Mouse (Mus musculus): ENCODE data around the gene Tardbp. TPM values are rescaled to one million over a fixed set of nuclear protein-coding genes. Genes with fewer than 3 reads are reported as not detected.

Gene Tardbp
- polyA plus RNA-seq, 1 experiment from 2014 or later, result 301 TPM

GRCm38 (mm10) chr4:148654701-148655398 is 28.0 kb upstream of the Tardbp start:
- Histone ChIP-seq H3K27me3 (ENCODE audit: insufficient read depth, poor library complexity, severe bottlenecking) (peaks cover 3% of the 10 kb centered on the region; the same call in 1 of the 2 replicates), H3K36me3 (no peaks in the 10 kb centered on the region), H3K4me1 (peaks cover 19% of the 10 kb centered on the region), H3K4me3 (no peak overlapping the region), H3K9me3 (peaks cover 7% of the 10 kb centered on the region; the same call in 1 of the 2 replicates), H3K27ac (no peak overlapping the region)
- 86% methylated on average over 18 of the region's 18 CpGs for WGBS
- no peak for DNase-seq (ENCODE audit: low spot score)

- H3K27ac ChIP-seq, result no peak overlapping the region
- no peaks in the 10 kb centered on the region for H3K36me3 ChIP-seq
- WGBS, result 74% methylated on average over 9 of the region's 9 CpGs
- peaks cover 7% of the 10 kb centered on the region; the same call in 1 of the 2 replicates for H3K9me3 ChIP-seq
- no peak for DNase-seq (ENCODE audit: low spot score)
- no peak overlapping the region for H3K4me3 ChIP-seq
- H3K4me1 ChIP-seq, result peaks cover under 1% of the 10 kb centered on the region; the same call in 1 of the 2 replicates
- no peaks in the 10 kb centered on the region for H3K27me3 ChIP-seq (ENCODE audit: insufficient read depth, poor library complexity, severe bottlenecking)
These were observed 24.2 kb upstream of the Tardbp start for GRCm38 (mm10) chr4:148651045-148651444.

GRCm38 (mm10) chr4:148649309-148649708 is 22.5 kb upstream of the Tardbp start:
- 53% methylated on average over 3 of the region's 3 CpGs for WGBS
- H3K4me3 ChIP-seq, result no peak overlapping the region

GRCm38 (mm10) chr4:148646616-148647015 is 19.8 kb upstream of the Tardbp start:
- Histone ChIP-seq H3K36me3 (no peaks in the 10 kb centered on the region), H3K4me1 (peaks cover 10% of the 10 kb centered on the region), H3K9me3 (no peaks in the 10 kb centered on the region), H3K27ac (peak overlapping the region; percentile 69), H3K27me3 (ENCODE audit: insufficient read depth, poor library complexity, severe bottlenecking) (no peaks in the 10 kb centered on the region), H3K4me3 (peak overlapping the region; percentile 34; the same call in 1 of the 2 replicates)
- 35% methylated on average over 11 of the region's 11 CpGs for WGBS
- peak; percentile 86 for DNase-seq (ENCODE audit: low spot score)

More at GRCm38 (mm10) chr4:148649309-148649708, 22.5 kb upstream of the Tardbp start:
- Histone ChIP-seq H3K4me1 (peaks cover 1% of the 10 kb centered on the region), H3K9me3 (peaks cover 7% of the 10 kb centered on the region; the same call in 1 of the 2 replicates), H3K36me3 (no peaks in the 10 kb centered on the region), H3K27ac (no peak overlapping the region), H3K27me3 (ENCODE audit: insufficient read depth, poor library complexity, severe bottlenecking) (no peaks in the 10 kb centered on the region)
- DNase-seq (ENCODE audit: low spot score), result no peak

GRCm38 (mm10) chr4:148644926-148645325 is 18.1 kb upstream of the Tardbp start:
- no peak overlapping the region for H3K27ac ChIP-seq
- no peak overlapping the region for H3K4me3 ChIP-seq
- H3K36me3 ChIP-seq, result no peaks in the 10 kb centered on the region
- H3K27me3 ChIP-seq (ENCODE audit: insufficient read depth, poor library complexity, severe bottlenecking), result no peaks in the 10 kb centered on the region
- DNase-seq (ENCODE audit: low spot score), result no peak
- WGBS, result 86% methylated on average over 6 of the region's 6 CpGs
- H3K4me1 ChIP-seq, result peaks cover 10% of the 10 kb centered on the region
- H3K9me3 ChIP-seq, result no peaks in the 10 kb centered on the region

- Histone ChIP-seq H3K27me3 (ENCODE audit: insufficient read depth, poor library complexity, severe bottlenecking) (no peaks in the 10 kb centered on the region), H3K36me3 (no peaks in the 10 kb centered on the region), H3K4me1 (peaks cover 10% of the 10 kb centered on the region), H3K4me3 (peak overlapping the region; percentile 40), H3K9me3 (no peaks in the 10 kb centered on the region), H3K27ac (peak overlapping the region; percentile 72)
- DNase-seq (ENCODE audit: low spot score), result peak; percentile 84
- 2% methylated on average over 9 of the region's 9 CpGs for WGBS
These were observed 17.3 kb upstream of the Tardbp start for GRCm38 (mm10) chr4:148644157-148644511.

GRCm38 (mm10) chr4:148643291-148644156 is 16.7 kb upstream of the Tardbp start, which contains the start of gene Gm572:
Gene Gm572, plus strand, starts transcription at chr4:148643317.
- 56% methylated on average over 15 of the region's 15 CpGs for WGBS
- Histone ChIP-seq H3K9me3 (no peaks in the 10 kb centered on the region), H3K27me3 (ENCODE audit: insufficient read depth, poor library complexity, severe bottlenecking) (no peaks in the 10 kb centered on the region), H3K27ac (peak within 1 kb of the TSS; percentile 72), H3K36me3 (no peaks in the 10 kb centered on the region), H3K4me1 (peaks cover 10% of the 10 kb centered on the region), H3K4me3 (peak within 1 kb of the TSS; percentile 40)
- no peak for DNase-seq (ENCODE audit: low spot score)

- DNase-seq (ENCODE audit: low spot score), result no peak
- H3K27me3 ChIP-seq (ENCODE audit: insufficient read depth, poor library complexity, severe bottlenecking), result no peaks in the 10 kb centered on the region
- H3K36me3 ChIP-seq, result no peaks in the 10 kb centered on the region
- WGBS, result 83% methylated on average over 5 of the region's 5 CpGs
- peaks cover 13% of the 10 kb centered on the region for H3K4me1 ChIP-seq
- H3K9me3 ChIP-seq, result no peaks in the 10 kb centered on the region
- H3K27ac ChIP-seq, result no peak overlapping the region
- H3K4me3 ChIP-seq, result no peak overlapping the region
These were observed 14.3 kb upstream of the Tardbp start for GRCm38 (mm10) chr4:148641121-148641520.

GRCm38 (mm10) chr4:148639455-148639854 is 12.6 kb upstream of the Tardbp start:
- WGBS, result 78% methylated on average over 2 of the region's 2 CpGs
- Histone ChIP-seq H3K27ac (no peak overlapping the region), H3K36me3 (no peaks in the 10 kb centered on the region), H3K4me1 (peaks cover 13% of the 10 kb centered on the region), H3K9me3 (no peaks in the 10 kb centered on the region), H3K4me3 (no peak overlapping the region), H3K27me3 (ENCODE audit: insufficient read depth, poor library complexity, severe bottlenecking) (no peaks in the 10 kb centered on the region)
- no peak for DNase-seq (ENCODE audit: low spot score)

GRCm38 (mm10) chr4:148638302-148638701 is 11.5 kb upstream of the Tardbp start:
- Histone ChIP-seq H3K36me3 (no peaks in the 10 kb centered on the region), H3K27me3 (ENCODE audit: insufficient read depth, poor library complexity, severe bottlenecking) (no peaks in the 10 kb centered on the region), H3K9me3 (no peaks in the 10 kb centered on the region), H3K4me3 (no peak overlapping the region), H3K27ac (no peak overlapping the region), H3K4me1 (0 out of 2 replicates have a peak, but pooled peaks cover 3% of the 10 kb centered on the region)
- no peak for DNase-seq (ENCODE audit: low spot score)
- WGBS, result 42% methylated on average over 9 of the region's 9 CpGs

- H3K4me3 ChIP-seq, result no peak overlapping the region
- H3K27ac ChIP-seq, result no peak overlapping the region
- no peaks in the 10 kb centered on the region for H3K36me3 ChIP-seq
- DNase-seq (ENCODE audit: low spot score), result no peak
- no peaks in the 10 kb centered on the region for H3K27me3 ChIP-seq (ENCODE audit: insufficient read depth, poor library complexity, severe bottlenecking)
- 0 out of 2 replicates have a peak, but pooled peaks cover 3% of the 10 kb centered on the region for H3K4me1 ChIP-seq
- 80% methylated on average over 2 of the region's 2 CpGs for WGBS
- no peaks in the 10 kb centered on the region for H3K9me3 ChIP-seq
These were observed 8.5 kb upstream of the Tardbp start for GRCm38 (mm10) chr4:148635309-148635708.

GRCm38 (mm10) chr4:148633395-148634061 is 6.7 kb upstream of the Tardbp start:
- Histone ChIP-seq H3K27ac (no peak overlapping the region), H3K4me3 (no peak overlapping the region), H3K9me3 (no peaks in the 10 kb centered on the region), H3K36me3 (no peaks in the 10 kb centered on the region), H3K4me1 (0 out of 2 replicates have a peak, but pooled peaks cover 3% of the 10 kb centered on the region), H3K27me3 (ENCODE audit: insufficient read depth, poor library complexity, severe bottlenecking) (no peaks in the 10 kb centered on the region)
- DNase-seq (ENCODE audit: low spot score), result no peak
- 61% methylated on average over 2 of the region's 2 CpGs for WGBS
